Mouse (Mus musculus) spleen, postnatal 36 days (tissue): Measurements from ENCODE around the gene Lrrtm3.

Experiments
- DNase-seq, 2 experiments: peaks; one replicate each; pipeline ENCODE4 v3.0.0; 2022; ENCODE audit warnings: low spot score in 2 of 2, mixed read lengths in 1 of 2

Gene Lrrtm3

GRCm38 (mm10) chr10:63899891-63900290, 190.2 kb downstream of the Lrrtm3 start:
- no peak for DNase-seq

GRCm38 (mm10) chr10:63894612-63895011, 195.5 kb downstream of the Lrrtm3 start:
- no peak for DNase-seq

- no peak for DNase-seq
These were observed 203.5 kb downstream of the Lrrtm3 start for GRCm38 (mm10) chr10:63886449-63887088.

GRCm38 (mm10) chr10:63880462-63880903, 209.6 kb downstream of the Lrrtm3 start:
- no peak for DNase-seq
